Mouse (Mus musculus) cerebellum, adult 11-12 months (tissue): ENCODE measurements around the gene Cideb.

Experiments used
- DNase-seq: peaks from one replicate; pipeline ENCODE4 v3.0.0; 2022

Gene Cideb

DNA sequence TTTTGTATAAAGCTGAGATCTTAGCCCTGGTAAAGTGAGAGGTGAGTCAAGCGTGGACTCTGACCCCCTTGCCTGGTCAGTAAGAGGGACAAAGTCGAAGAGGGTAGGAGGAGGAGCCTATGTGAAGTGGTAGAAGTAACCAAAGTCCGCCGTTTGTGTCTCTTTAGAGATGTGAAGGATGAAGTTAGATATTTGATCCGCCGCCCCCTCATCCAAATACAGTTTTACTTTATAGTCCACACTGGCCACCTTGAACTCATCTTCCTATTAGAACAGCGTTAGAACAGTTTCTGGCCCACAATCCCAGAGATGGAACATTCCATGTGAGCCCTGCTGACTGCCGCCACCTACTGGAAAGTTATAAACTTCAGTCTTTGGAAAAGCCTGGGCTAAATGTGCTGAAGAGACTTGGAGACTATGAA is at the start of gene Cideb:
TSS of gene Cideb (minus strand) at position 96 of the 422 bp plus-strand sequence.
- no peak for DNase-seq

DNA sequence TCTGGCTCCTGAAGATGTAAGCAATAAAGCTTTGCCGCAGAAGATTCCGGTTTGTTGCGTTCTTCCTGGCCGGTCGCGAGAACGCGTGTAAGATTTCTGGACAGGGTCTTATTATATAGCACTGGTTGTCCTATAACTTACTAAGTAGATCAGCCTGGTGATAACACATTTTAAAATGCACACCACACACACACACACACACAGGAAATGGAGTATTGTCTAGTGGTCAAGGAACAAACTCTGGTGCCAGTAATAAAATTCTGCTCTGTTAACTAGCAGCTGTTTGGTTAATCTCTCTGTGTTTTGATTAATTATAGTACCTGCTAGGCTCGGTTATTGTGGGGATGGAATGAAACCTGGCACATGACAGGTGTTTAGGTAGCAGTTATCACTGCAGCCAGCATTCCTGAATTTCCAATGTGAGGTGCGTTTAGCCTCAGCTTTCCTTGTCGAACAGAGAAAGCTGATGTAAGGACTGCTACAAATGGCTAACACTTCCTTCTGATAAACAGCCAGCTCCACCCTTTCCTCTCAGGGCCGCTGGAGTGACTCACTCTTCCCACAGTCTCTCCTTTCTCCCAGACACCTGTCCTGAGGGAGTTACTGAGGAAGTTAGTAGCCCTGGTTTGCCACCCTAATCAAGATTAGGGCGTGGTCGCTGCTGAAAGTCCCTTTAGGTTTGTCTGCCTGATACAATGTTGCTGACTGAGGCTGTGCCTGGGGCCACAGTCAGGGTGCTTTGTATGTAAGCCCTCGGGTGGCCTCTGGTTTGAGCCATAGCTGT is 37.3 kb upstream of the Cideb start:
- DNase-seq: no peak

GRCm38 (mm10) chr14:55793946-55794345 is 35.7 kb upstream of the Cideb start:
- DNase-seq: no peak

- DNase-seq: no peak
Observed at GRCm38 (mm10) chr14:55793461-55793860, 35.2 kb upstream of the Cideb start.

DNA sequence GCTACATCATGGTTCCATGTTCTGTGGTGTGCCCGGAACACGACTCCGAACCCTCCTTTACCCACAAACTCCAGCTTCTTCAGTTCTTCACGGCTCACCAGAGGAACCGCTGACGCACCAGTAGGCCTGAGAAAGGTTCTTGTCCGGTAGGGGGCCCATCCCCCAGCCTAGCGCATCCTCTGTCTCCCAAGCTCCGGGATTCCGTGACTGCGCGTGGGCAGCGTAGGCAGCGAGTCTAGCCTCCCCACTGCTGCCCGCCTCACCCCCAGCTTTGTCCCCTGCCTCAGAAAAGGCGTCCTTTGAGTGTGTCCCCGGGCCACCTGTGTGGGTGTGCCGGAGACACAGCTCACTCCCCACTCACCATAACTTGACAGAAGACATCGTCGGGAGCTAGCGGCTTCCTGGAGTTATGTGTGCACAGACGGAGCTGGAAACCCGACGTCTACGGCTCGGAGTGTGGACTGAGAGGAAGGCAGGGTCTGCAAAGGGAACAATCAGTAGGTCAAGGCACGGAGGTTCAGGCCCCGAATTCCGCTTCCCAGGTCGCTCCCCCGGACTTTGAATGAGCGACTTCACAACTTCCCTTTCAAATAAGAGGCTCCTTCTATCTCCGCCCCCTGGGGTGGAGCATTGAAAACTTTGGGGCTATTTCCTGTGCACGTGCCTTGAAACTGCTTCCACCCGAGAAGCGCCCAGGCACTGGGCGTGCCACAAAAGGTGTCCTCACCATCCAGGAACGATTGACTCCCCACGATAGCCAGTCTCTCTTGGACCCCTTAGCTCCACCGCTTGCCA is 30.2 kb upstream of the Cideb start, which contains the start of gene Ripk3:
TSS of gene Ripk3 (minus strand) at position 610 of the 795 bp plus-strand sequence.
- no peak for DNase-seq

DNA sequence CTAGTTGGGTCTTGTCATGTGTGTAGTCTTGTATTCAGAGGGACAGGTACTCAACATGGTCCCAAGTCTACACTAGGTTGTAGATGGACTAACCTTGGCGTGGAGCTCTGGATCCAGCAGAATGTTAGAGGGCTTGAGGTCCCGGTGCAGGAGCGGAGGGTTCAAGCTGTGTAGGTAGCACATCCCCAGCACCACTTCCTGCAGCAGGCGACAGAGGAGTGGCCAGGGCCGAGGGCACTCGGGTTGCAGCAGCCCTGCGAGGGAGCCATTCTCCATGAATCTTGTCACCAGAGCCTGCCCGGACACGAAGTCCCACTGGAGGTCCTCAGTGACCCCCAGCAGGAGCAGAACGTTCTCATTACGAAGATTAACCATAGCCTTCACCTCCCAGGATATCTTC is 29.5 kb upstream of the Cideb start:
- DNase-seq: no peak

- DNase-seq: no peak
Observed at GRCm38 (mm10) chr14:55785195-55785594, 26.9 kb upstream of the Cideb start.

GRCm38 (mm10) chr14:55783958-55784235 is 25.6 kb upstream of the Cideb start, which contains the start of gene Adcy4:
Gene Adcy4, minus strand, starts transcription at chr14:55784095.
- DNase-seq: no peak

DNA sequence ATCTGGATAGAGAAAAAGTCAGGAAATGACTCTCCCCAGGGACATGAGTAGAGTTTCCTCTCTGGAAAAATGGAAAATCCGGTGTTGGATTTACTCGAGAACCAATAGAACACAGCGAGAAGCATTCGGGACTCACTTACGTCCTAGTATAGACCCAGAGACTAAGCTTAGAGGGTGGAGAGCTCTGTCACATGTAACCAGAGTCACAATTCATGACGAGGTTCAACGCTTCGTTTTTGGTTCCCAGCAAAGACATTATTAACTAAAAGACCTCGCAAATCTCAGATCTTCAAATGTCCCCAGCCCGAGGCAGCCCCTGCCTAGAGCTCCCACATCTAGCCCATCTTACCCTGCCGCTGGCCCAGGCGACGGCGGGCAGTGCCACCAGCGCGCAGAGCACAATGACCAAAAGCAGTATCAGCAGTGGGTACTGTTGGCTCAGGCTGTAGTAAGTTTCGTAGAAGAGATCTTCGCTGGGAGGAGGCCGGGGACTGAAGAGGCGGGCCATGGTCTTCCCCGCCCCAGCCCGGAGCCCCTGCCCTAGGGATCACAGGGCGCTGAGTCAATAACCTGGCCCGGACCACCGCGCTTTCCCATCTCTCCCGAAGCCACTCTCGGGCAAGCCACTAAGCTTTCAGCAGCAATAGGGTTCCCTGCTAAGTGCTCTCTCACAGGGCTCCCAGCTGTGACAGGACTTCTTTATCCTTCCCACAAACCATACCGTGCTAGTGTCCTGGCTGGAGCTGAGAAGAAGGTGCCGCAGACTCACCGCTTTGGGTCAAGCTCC is 25.1 kb upstream of the Cideb start:
- DNase-seq: no peak

- DNase-seq: no peak
Observed at GRCm38 (mm10) chr14:55782361-55782960, 24.2 kb upstream of the Cideb start.

DNA sequence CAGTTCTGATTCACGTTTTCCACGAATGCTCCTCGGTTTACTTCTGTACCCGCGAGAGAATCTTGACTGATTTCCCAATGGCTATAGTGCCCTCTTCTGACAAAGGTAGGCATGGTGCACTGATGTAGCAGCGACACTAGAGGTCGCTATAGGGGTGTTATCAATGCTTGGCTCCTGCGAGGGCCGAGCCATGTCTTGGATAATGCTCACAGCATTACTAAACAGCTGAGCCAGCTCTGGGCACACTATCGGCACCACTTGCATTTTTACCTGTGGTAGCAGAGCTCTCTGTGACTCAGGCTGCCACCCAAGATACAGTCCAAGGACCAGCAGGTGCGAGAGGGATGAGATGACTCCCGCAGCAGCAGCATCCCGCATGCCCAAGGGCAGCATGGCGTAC is 23.1 kb upstream of the Cideb start:
- peak; percentile 48 for DNase-seq

- no peak for DNase-seq
Observed at GRCm38 (mm10) chr14:55780736-55781135, 22.5 kb upstream of the Cideb start.

DNA sequence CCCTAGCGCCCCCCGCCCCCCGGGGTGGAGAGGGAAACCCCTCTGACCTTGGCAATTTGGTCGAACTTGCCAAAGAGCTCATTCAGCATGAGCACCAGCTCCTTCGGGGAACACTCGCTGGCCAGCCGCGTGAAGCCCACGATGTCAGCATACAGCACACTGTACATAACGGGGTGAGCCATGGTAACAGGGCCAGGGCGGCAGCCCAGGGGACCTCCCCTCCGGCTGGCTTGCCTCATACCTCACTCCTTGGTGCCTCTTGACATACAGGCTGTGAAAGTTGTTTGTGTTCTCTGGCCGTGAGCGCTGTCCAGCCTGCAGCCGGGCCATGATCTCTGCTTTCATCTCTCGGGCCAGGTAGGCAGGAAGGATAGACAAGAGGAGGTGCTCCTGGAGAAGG is 21.4 kb upstream of the Cideb start:
- no peak for DNase-seq

DNA sequence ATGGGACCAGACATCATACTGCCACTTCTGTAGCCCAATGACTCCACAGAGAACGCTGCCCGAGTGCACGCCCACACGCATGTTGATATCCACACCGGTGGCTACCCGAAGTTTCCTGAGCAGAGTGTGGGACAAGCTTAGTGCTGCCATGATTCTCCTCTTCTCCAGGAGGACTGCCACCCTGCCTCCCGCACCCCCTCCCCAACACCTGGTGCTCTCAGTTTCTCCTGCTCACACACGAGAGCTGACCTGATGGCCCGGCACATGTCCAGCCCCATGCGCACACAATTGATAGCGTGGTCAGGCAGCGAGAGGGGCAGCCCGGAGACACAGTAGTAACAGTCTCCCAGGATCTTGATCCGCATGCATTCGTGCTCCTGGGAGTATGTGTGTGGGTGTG is 20.4 kb upstream of the Cideb start:
- DNase-seq: no peak

DNA sequence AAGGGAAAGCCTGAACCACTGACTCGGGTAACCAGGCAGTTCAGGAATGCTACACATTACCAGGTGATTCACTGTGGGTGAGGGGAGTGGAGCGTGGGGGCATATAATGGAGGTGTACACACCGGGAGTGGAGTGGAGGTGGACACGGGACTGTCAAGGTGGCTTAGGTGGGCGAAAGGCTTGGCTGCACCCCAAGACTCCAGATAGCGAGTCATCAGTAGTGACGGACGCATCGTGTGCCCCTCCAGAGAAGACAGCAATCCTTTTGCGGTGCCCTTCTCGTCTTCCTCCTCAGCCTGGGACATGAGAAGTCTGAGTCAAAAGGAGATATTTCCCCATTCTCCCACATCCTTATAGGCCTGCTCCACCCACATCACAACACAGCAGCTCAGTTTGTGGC is 19.5 kb upstream of the Cideb start:
- no peak for DNase-seq

DNA sequence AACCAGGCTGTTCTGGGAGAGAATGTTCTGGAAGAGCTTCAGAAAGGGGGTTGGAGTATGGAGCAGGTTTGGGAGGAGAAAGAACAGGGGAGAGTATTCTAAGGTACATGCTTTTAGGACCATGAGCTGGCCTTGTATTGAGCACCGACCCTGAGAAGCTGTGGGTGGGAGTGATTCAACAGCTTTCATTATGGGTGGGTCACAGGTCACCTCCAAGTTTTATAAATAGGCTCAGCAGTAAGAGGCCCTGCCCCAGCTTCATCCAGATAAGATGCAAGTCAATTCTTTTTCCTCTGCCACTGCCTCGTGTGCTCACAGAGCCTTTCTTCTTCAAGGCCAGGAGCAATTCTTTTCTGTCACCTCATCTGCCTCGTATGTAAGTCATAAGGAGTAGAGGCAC is 18.9 kb upstream of the Cideb start:
- no peak for DNase-seq

- DNase-seq: no peak
Observed at GRCm38 (mm10) chr14:55776711-55777110, 18.5 kb upstream of the Cideb start.

DNA sequence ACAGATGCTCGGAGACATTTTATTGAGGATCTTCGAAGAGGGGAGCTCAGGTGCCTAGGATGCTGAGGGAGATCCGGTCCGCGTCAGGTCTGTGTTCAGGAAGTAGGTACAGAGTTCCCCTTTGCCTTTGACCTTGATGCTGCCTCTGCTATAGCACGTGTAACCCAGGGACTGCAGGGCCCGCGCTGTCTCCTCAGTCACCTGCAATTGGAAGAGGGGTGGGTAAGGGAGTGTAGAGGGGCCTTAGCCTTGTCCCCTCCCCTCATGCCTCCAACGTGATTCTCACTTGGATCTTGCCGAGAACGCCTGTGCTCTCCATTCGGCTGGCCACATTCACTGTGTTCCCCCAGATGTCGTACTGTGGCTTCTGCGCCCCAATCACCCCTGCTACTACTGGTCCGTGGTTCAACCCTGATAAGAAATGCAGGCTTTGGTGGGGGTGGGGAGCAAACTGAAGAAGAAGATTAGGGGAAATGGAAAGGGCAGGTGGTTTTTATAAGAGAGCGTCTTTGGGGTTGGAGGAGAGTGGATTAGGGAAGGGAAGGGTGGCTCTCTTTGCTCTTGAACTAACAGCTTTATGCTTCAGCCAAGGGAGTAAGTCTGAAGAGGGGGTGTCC is 10.9 kb upstream of the Cideb start:
- no peak for DNase-seq

DNA sequence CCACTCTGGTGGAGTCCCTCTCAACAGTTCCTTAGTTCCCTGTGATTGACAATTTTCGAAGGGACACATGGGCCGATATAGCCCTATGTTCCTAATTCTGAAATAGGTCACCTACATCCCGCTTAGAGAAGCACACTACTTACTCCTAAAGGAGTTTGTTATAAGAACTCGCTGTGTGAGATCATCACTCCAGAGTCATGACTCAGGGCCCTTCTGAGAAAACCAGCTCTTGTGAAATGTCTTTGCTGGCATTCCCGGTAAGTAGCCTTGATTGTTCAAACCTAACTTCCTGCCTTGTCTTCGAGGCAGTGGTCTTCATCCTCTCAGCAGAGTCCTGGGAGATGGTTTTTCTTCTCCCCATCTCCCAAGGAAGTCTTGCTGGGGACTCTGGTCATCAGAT is 10.3 kb upstream of the Cideb start:
- DNase-seq: no peak

DNA sequence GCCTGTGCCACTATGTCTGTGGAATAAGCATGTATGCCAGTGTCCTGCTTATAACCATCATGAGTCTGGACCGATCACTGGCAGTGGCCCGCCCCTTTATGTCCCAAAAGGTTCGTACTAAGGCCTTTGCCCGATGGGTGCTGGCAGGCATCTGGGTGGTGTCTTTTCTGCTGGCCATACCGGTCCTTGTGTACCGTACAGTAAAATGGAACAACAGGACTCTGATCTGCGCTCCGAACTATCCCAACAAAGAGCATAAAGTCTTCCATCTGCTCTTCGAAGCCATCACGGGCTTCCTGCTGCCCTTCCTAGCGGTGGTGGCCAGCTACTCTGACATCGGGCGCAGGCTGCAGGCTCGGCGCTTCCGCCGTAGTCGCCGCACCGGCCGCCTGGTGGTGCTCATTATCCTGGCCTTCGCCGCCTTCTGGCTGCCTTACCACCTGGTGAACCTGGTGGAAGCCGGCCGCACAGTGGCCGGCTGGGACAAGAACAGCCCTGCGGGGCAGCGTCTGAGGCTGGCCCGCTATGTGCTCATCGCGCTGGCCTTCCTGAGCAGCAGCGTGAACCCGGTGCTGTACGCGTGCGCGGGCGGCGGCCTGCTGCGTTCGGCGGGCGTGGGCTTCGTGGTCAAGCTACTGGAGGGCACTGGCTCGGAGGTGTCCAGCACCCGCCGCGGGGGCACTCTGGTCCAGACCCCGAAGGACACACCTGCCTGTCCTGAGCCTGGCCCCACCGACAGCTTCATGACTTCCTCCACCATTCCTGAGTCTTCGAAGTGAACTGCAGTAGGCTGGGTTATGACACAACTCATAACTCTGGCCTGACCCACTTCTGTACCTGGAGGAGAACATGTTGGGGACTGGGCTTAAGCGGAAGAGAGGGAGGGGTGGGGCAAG is 9.5 kb upstream of the Cideb start:
- DNase-seq: peak; percentile 82

GRCm38 (mm10) chr14:55765696-55766095 is 7.4 kb upstream of the Cideb start, which contains the start of gene Ltb4r1:
Gene Ltb4r1, plus strand, starts transcription at chr14:55765962.
- DNase-seq: no peak
